Comparison of ENCODE assay signal across 10 mouse cellular contexts in genomic region chr1:42539066-42539539, GRCm38 (mm10).
DNase-seq lines count a peak whose midpoint lies in the region; ATAC-seq and TF ChIP-seq lines count a peak whose summit lies in the region.
"Had no signal": no experiment of that assay in that cellular context is flagged by ENCODE, and none has a peak within 500 bp of the region (broad histone marks: within the 10 kb centered on the region; RNA-seq: fewer than 3 reads in every experiment).

No protein-coding gene starts in this region.

- no peaks in the 10 kb centered on the region for H3K4me1 ChIP-seq in heart, embryonic 16.5 days (ENCODE audit: control insufficient read depth, insufficient read depth, low read length)
- peaks cover 2% of the 10 kb centered on the region; the same call in 1 of the 2 replicates for H3K4me1 ChIP-seq in heart, adult 2 months (ENCODE audit: control insufficient read depth, insufficient read depth, low read length)
- H3K4me1 ChIP-seq in forebrain, embryonic 11.5 days (replicated peaks; ENCODE audit: control insufficient read depth, insufficient read depth, low read length) = peaks cover 24% of the 10 kb centered on the region
- H3K4me1 ChIP-seq in neural tube, embryonic 13.5 days (replicated peaks) = peaks cover 41% of the 10 kb centered on the region
- no peaks in the 10 kb centered on the region for H3K4me1 ChIP-seq in intestine, embryonic 15.5 days (replicated peaks)
- H3K4me1 ChIP-seq: embryonic facial prominence, embryonic 15.5 days; megakaryocyte, embryonic 14.5 days had no signal

- H3K27ac ChIP-seq in heart, embryonic 16.5 days (ENCODE audit: low read length) = no peak overlapping the region
- no peak overlapping the region for H3K27ac ChIP-seq in heart, adult 2 months
- peak overlapping the region; percentile 90 for H3K27ac ChIP-seq in forebrain, embryonic 11.5 days (ENCODE audit: low read depth, low read length)
- peak overlapping the region; percentile 70 for H3K27ac ChIP-seq in neural tube, embryonic 13.5 days (replicated peaks)
- no peak overlapping the region for H3K27ac ChIP-seq in intestine, embryonic 15.5 days
- H3K27ac ChIP-seq: embryonic facial prominence, embryonic 15.5 days had no signal

- WGBS in heart, embryonic 16.5 days = 47% methylated on average over 18 of the region's 18 CpGs
- 22% methylated on average over 18 of the region's 18 CpGs for WGBS in heart, adult 2 months
- 20% methylated on average over 18 of the region's 18 CpGs for WGBS in forebrain, embryonic 11.5 days
- 24% methylated on average over 17 of the region's 18 CpGs for WGBS in neural tube, embryonic 13.5 days
- WGBS in intestine, embryonic 15.5 days = 67% methylated on average over 18 of the region's 18 CpGs

- H3K79me2 ChIP-seq in heart, adult 2 months (replicated peaks; ENCODE audit: control insufficient read depth, insufficient read depth, low read length) = no peaks in the 10 kb centered on the region

- DNase-seq in heart, adult 2 months = no peak
- peak; percentile 67 for DNase-seq in forebrain, embryonic 11.5 days (ENCODE audit: low spot score)
- peak; percentile 47 to 55 for DNase-seq in layer of hippocampus, postnatal 10 days (ENCODE audit: low spot score in 2 of 2)
- DNase-seq in urinary bladder, postnatal 36 days (ENCODE audit: low spot score in 2 of 2) = no peak
- no peak for DNase-seq in urinary bladder, postnatal 25 days (ENCODE audit: low spot score)

- no peaks in the 10 kb centered on the region for H3K9me3 ChIP-seq in heart, embryonic 16.5 days (replicated peaks; ENCODE audit: control insufficient read depth, low read length)
- H3K9me3 ChIP-seq in forebrain, embryonic 11.5 days (ENCODE audit: control insufficient read depth, low read length) = no peaks in the 10 kb centered on the region
- H3K9me3 ChIP-seq in neural tube, embryonic 13.5 days = no peaks in the 10 kb centered on the region
- no peaks in the 10 kb centered on the region for H3K9me3 ChIP-seq in intestine, embryonic 15.5 days
- H3K9me3 ChIP-seq: embryonic facial prominence, embryonic 15.5 days had no signal

- ATAC-seq in heart, embryonic 16.5 days (replicated peaks; ENCODE audit: extremely low read depth, insufficient read depth, low FRiP score) = no peak
- peak; percentile 42 for ATAC-seq in forebrain, embryonic 11.5 days (replicated peaks; ENCODE audit: low FRiP score)
- ATAC-seq in neural tube, embryonic 13.5 days (ENCODE audit: low read depth) = peak; percentile 52
- no peak for ATAC-seq in intestine, embryonic 15.5 days

- no peak for TF ChIP-seq POLR2A in heart, adult 2 months (IDR thresholded peaks at IDR 0.05; ENCODE audit: insufficient read depth, low read depth, low read length)

- no peak for TF ChIP-seq CTCF in heart, adult 2 months (IDR thresholded peaks at IDR 0.05)

- H3K4me2 ChIP-seq in heart, embryonic 16.5 days (ENCODE audit: low read depth, low read length) = peak overlapping the region; percentile 30
- H3K4me2 ChIP-seq in forebrain, embryonic 11.5 days (ENCODE audit: low read depth, low read length, severe bottlenecking) = peak overlapping the region; percentile 57
- peak overlapping the region; percentile 55 for H3K4me2 ChIP-seq in neural tube, embryonic 13.5 days
- no peak overlapping the region for H3K4me2 ChIP-seq in intestine, embryonic 15.5 days (replicated peaks)
- H3K4me2 ChIP-seq: embryonic facial prominence, embryonic 15.5 days had no signal

- no peaks in the 10 kb centered on the region for H3K36me3 ChIP-seq in heart, embryonic 16.5 days (ENCODE audit: control insufficient read depth, insufficient read depth)
- H3K36me3 ChIP-seq in heart, adult 2 months (ENCODE audit: control insufficient read depth, insufficient read depth, low read length) = no peaks in the 10 kb centered on the region
- H3K36me3 ChIP-seq in forebrain, embryonic 11.5 days (ENCODE audit: control insufficient read depth, insufficient read depth, low read length) = no peaks in the 10 kb centered on the region
- H3K36me3 ChIP-seq in neural tube, embryonic 13.5 days = no peaks in the 10 kb centered on the region
- no peaks in the 10 kb centered on the region for H3K36me3 ChIP-seq in intestine, embryonic 15.5 days
- H3K36me3 ChIP-seq: embryonic facial prominence, embryonic 15.5 days had no signal

- no peaks in the 10 kb centered on the region for H3K27me3 ChIP-seq in heart, embryonic 16.5 days (ENCODE audit: control insufficient read depth, insufficient read depth, low read length)
- no peaks in the 10 kb centered on the region for H3K27me3 ChIP-seq in heart, adult 2 months (ENCODE audit: control insufficient read depth, insufficient read depth, low read length)
- H3K27me3 ChIP-seq in forebrain, embryonic 11.5 days (ENCODE audit: control insufficient read depth, insufficient read depth, low read length) = no peaks in the 10 kb centered on the region
- peaks cover 17% of the 10 kb centered on the region for H3K27me3 ChIP-seq in neural tube, embryonic 13.5 days
- H3K27me3 ChIP-seq in intestine, embryonic 15.5 days (replicated peaks) = no peaks in the 10 kb centered on the region
- H3K27me3 ChIP-seq: embryonic facial prominence, embryonic 15.5 days; megakaryocyte, embryonic 14.5 days had no signal

- TF ChIP-seq EP300 in heart, adult 2 months (IDR thresholded peaks at IDR 0.05; ENCODE audit: insufficient read depth, low read depth, low read length) = no peak

- no peak overlapping the region for H3K9ac ChIP-seq in heart, embryonic 16.5 days (ENCODE audit: low read length)
- H3K9ac ChIP-seq in heart, adult 2 months (ENCODE audit: low read depth, low read length) = no peak overlapping the region
- peak overlapping the region; percentile 43 for H3K9ac ChIP-seq in forebrain, embryonic 11.5 days (ENCODE audit: low read length)
- peak overlapping the region; percentile 50; the same call in 1 of the 2 replicates for H3K9ac ChIP-seq in neural tube, embryonic 13.5 days
- no peak overlapping the region for H3K9ac ChIP-seq in intestine, embryonic 15.5 days
- H3K9ac ChIP-seq: embryonic facial prominence, embryonic 15.5 days had no signal

- intact Hi-C loops in heart, adult 2 months (cut with DNase I) = no loop called here

- no peak overlapping the region for H3K4me3 ChIP-seq in heart, embryonic 16.5 days (ENCODE audit: low read length)
- no peak overlapping the region for H3K4me3 ChIP-seq in heart, adult 2 months
- peak overlapping the region; percentile 20 for H3K4me3 ChIP-seq in forebrain, embryonic 11.5 days (ENCODE audit: low read depth, low read length)
- H3K4me3 ChIP-seq in neural tube, embryonic 13.5 days = peak overlapping the region; percentile 22
- no peak overlapping the region for H3K4me3 ChIP-seq in intestine, embryonic 15.5 days (replicated peaks)
- H3K4me3 ChIP-seq: embryonic facial prominence, embryonic 15.5 days; megakaryocyte, embryonic 14.5 days had no signal

Comparison
In these comparisons a context has a peak if more than half of its experiments do, and no peak if none do; other contexts are left out.
1. ATAC-seq: peak in forebrain, embryonic 11.5 days (single experiment) and neural tube, embryonic 13.5 days (single experiment); none in heart, embryonic 16.5 days (single experiment) and intestine, embryonic 15.5 days (single experiment).
2. H3K27ac ChIP-seq: peak in forebrain, embryonic 11.5 days (single experiment) and neural tube, embryonic 13.5 days (single experiment); none in heart, embryonic 16.5 days (single experiment), heart, adult 2 months (single experiment) and intestine, embryonic 15.5 days (single experiment).
3. H3K4me3 ChIP-seq: peak in forebrain, embryonic 11.5 days (single experiment) and neural tube, embryonic 13.5 days (single experiment); none in heart, embryonic 16.5 days (single experiment), heart, adult 2 months (single experiment) and intestine, embryonic 15.5 days (single experiment).
4. H3K9ac ChIP-seq: peak in forebrain, embryonic 11.5 days (single experiment) and neural tube, embryonic 13.5 days (single experiment); none in heart, embryonic 16.5 days (single experiment), heart, adult 2 months (single experiment) and intestine, embryonic 15.5 days (single experiment).
5. DNase-seq: peak in forebrain, embryonic 11.5 days (single experiment) and layer of hippocampus, postnatal 10 days (2 of 2); none in heart, adult 2 months (0 of 2), urinary bladder, postnatal 36 days (0 of 2) and urinary bladder, postnatal 25 days (single experiment).